Mouse (Mus musculus) forebrain, embryonic 16.5 days (tissue): Measurements from ENCODE around the gene Tmtc1. TPM values are rescaled to one million over a fixed set of nuclear protein-coding genes. Genes with fewer than 3 reads are reported as not detected.
A peak's percentile ranks its signal among the peaks of the same experiment; 100 is the strongest.

Experiments used
- ATAC-seq: fragments of 200-750 bp; cut with Nextera tagmentation; 2 replicates; pipeline ENCODE4 v1.8.0; 2017; ENCODE audit warnings: mild to moderate bottlenecking, moderate library complexity
- H3K27ac ChIP-seq: fragments of 300-500 bp; sonication (generic); 2 replicates; pipeline ENCODE4 v1.5.1; 2014; ENCODE audit warnings: low read length, control low read depth
- H3K27me3 ChIP-seq: fragments of 300-500 bp; sonication (generic); replicated peaks from 2 replicates; pipeline ENCODE4 v1.6.1; 2014; ENCODE audit warnings: low read length; ENCODE audit not compliant: control insufficient read depth, insufficient read depth
- H3K36me3 ChIP-seq: fragments of 300-500 bp; sonication (generic); 2 replicates; pipeline ENCODE4 v1.6.1; 2014; ENCODE audit not compliant: control insufficient read depth, insufficient read depth
- H3K4me1 ChIP-seq: fragments of 300-500 bp; sonication (generic); replicated peaks from 2 replicates; pipeline ENCODE4 v1.6.1; 2014; ENCODE audit warnings: low read length; ENCODE audit not compliant: control insufficient read depth, insufficient read depth
- H3K4me2 ChIP-seq: fragments of 300-500 bp; sonication (generic); 2 replicates; pipeline ENCODE4 v1.6.1; 2014; ENCODE audit warnings: mild to moderate bottlenecking, low read length, control low read depth
- H3K4me3 ChIP-seq: fragments of 300-500 bp; sonication (generic); replicated peaks from 2 replicates; pipeline ENCODE4 v1.5.1; 2014; ENCODE audit warnings: mild to moderate bottlenecking, low read length, control low read depth
- H3K9ac ChIP-seq: fragments of 300-500 bp; sonication (generic); replicated peaks from 2 replicates; pipeline ENCODE4 v1.6.1; 2014; ENCODE audit warnings: low read depth, low read length, control low read depth
- H3K9me3 ChIP-seq: fragments of 300-500 bp; sonication (generic); 2 replicates; pipeline ENCODE4 v1.6.1; 2016; ENCODE audit warnings: low read length; ENCODE audit not compliant: control insufficient read depth
- WGBS: fragments of 180-500 bp; shearing (Covaris S2); extraction: QIAGEN DNeasy Blood & Tissue Kit; methylation state at CpG from one replicate; pipeline ENCODE4 v1.1.7; 2014; 5-methylcytosine and 5-hydroxymethylcytosine counted together
- polyA plus RNA-seq: library from polyadenylated mRNA; unstranded; fragments of >200 nt; fragmentation: Nextera tagmentation; extraction: Ambion mirVana; gene quantifications from 2 replicates; pipeline ENCODE4 v1.2.1, GENCODE M21; 2015

The Tmtc1 gene
- polyA plus RNA-seq, 1 experiment from 2014 or later: 3.9 TPM

DNA sequence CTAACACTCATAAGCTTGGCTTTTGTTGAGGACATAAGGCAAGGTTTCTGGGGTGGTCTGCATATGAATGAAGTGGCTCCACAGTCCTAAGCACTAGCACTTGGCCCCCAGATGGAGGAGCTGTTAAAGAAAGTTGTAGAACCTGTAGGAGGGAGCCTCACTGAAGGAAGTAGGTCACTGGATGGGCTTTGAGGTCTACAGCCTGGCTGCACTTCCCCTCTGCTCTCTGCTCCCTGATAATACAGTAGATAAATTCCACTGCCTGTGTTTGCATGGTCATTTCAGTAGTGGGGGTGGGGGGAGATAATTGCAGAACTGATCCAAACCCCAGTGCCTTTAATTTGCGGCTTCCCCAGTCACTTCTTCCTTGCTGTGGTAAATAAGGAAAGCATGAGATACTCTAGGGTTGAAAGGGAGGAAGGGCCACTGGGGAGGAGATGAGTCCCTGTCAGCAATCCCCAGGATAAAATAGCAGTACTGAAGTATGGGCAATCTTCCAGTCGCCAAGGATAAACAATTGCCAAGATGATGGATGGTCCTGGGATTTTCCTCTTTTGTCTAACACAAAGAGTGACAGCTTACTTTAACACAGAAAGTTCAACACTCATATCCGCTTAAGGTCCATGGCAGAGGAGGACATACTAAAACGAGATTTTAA is 160.8 kb downstream of the Tmtc1 start:
- no peak overlapping the region for H3K4me2 ChIP-seq
- H3K9ac ChIP-seq: no peak overlapping the region
- no peaks in the 10 kb centered on the region for H3K27me3 ChIP-seq
- no peak overlapping the region for H3K4me3 ChIP-seq
- no peaks in the 10 kb centered on the region for H3K36me3 ChIP-seq
- H3K27ac ChIP-seq: no peak overlapping the region
- no peaks in the 10 kb centered on the region for H3K9me3 ChIP-seq
- no peaks in the 10 kb centered on the region for H3K4me1 ChIP-seq
- no peak for ATAC-seq
- WGBS: 82% methylated on average over 4 of the region's 4 CpGs

DNA sequence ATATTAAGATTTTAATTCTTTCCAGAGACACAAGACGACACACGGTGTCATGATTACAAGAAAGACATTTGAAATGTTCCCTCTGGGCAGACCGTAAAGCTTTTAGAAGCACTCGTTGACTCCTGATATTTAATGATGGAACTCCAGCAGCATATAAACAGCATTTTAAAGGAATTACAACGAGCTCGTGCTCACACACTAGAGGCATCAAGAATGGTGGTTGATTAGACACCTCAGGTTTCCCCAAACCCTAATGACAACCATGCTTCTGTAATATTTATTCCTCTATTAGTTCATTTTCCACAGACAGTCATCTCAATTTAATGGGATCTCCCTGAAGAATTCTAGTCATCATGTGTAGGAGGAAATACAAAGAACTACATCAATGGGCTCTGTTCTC is 164.9 kb downstream of the Tmtc1 start:
- Histone ChIP-seq H3K36me3 (no peaks in the 10 kb centered on the region), H3K4me1 (no peaks in the 10 kb centered on the region), H3K4me2 (no peak overlapping the region), H3K4me3 (no peak overlapping the region), H3K27me3 (no peaks in the 10 kb centered on the region), H3K9ac (no peak overlapping the region), H3K27ac (no peak overlapping the region), H3K9me3 (no peaks in the 10 kb centered on the region)
- ATAC-seq: no peak
- WGBS: 55% methylated on average over 6 of the region's 6 CpGs

DNA sequence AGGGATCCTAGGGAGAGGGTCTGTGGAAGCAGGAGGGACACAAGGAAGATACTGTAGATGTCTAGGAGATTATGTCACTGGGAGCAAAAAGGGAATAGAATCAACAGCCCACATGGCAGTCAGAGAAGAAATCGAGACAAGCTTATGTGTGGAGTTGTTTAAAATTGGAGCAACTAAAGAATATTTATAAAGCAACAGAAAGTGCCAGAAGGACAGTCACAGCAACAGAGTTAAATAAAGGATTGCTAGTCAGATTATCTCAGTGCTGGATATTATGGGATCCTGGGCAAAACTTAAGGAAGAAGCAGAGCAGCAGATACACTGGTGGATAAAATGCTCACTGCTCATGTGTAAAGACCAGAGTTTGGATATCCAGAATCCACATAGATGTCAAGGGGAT is 167.8 kb downstream of the Tmtc1 start:
- Histone ChIP-seq H3K4me3 (no peak overlapping the region), H3K36me3 (no peaks in the 10 kb centered on the region), H3K9ac (no peak overlapping the region), H3K27me3 (no peaks in the 10 kb centered on the region), H3K4me2 (no peak overlapping the region), H3K4me1 (no peaks in the 10 kb centered on the region), H3K9me3 (no peaks in the 10 kb centered on the region), H3K27ac (no peak overlapping the region)
- 78% methylated on average over 1 of the region's 1 CpGs for WGBS
- ATAC-seq: no peak

DNA sequence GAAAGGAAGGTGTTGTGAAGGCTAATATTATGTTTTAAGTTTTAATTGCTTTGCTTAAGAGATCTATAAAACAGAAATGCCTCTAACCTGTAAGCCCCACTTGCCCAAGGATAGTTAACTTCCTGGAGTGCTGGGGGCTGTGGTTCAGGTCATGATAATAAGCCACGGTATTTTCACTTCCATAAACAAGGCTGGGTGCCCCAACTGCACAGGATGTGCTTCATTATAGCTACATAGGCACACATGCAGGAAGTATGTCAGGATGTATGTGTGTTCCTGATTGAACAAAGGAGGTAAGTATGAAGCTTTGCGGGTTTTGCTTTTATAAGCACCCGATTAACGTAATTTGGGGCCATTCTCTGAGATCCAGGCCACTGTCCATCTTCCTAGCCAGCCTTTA is 169.1 kb downstream of the Tmtc1 start:
- H3K36me3 ChIP-seq: no peaks in the 10 kb centered on the region
- ATAC-seq: no peak
- H3K27ac ChIP-seq: no peak overlapping the region
- H3K9me3 ChIP-seq: no peaks in the 10 kb centered on the region
- no peaks in the 10 kb centered on the region for H3K4me1 ChIP-seq
- no peak overlapping the region for H3K9ac ChIP-seq
- no peak overlapping the region for H3K4me3 ChIP-seq
- 95% methylated on average over 4 of the region's 4 CpGs for WGBS
- no peak overlapping the region for H3K4me2 ChIP-seq
- no peaks in the 10 kb centered on the region for H3K27me3 ChIP-seq

DNA sequence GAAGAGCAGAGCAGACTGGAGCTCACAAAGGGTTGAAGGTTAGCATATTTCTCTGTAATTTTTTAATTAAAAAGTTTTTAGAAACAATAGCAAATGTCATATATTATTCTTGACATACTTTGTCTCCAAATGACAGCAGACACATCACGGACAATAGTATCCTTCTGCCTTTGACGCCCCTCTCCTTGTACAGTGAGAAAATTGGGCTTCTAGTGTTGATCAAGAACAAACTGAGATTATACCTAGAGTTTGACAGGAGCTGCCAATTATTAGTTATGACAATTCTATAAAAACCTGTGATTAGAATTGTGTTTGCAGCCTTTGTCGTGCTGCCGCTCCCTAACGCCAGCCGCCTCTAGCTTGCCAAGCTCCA is 183.5 kb downstream of the Tmtc1 start:
- Histone ChIP-seq H3K9ac (no peak overlapping the region), H3K36me3 (no peaks in the 10 kb centered on the region), H3K9me3 (no peaks in the 10 kb centered on the region), H3K27me3 (no peaks in the 10 kb centered on the region), H3K4me2 (no peak overlapping the region), H3K4me3 (no peak overlapping the region), H3K4me1 (peaks cover 4% of the 10 kb centered on the region), H3K27ac (peak overlapping the region; percentile 59; the same call in 1 of the 2 replicates)
- 87% methylated on average over 6 of the region's 6 CpGs for WGBS
- peak; percentile 18; the same call in 1 of the 2 replicates for ATAC-seq

DNA sequence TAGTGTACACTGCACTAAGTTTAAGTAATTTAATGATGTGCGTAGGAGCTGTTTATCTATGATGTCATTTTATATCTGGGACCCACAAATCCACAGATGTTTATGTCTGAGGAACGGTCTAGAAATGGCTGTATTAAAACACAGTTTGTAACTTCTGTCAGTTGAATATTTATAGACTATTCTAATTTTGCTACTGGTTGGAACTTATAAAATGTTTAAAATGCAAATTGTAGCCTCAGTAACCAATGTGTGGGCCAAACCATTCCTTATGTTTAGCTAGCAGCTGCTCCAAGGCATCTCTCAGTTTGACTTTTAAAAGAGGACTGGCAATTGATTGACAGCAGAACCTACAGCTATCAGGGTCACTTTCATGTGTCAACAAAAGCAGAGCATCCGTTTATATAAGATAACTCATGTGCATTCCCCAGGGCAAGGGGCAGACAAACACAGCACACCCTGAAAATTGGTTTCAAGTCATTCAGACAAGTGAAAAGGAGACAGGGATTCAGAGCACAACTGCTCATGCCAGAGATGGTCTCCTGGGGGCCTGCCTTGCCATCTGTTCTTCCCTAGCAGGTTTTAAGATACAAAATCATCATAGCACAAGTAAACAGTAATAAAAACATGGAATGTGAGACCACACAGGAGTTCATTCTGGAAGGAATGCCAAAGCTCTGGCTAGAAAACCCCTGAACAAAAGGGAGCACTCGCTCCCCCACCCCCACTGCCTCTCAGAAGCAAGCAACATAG is 184.0 kb downstream of the Tmtc1 start:
- peaks cover 4% of the 10 kb centered on the region for H3K4me1 ChIP-seq
- no peaks in the 10 kb centered on the region for H3K27me3 ChIP-seq
- H3K36me3 ChIP-seq: no peaks in the 10 kb centered on the region
- peak overlapping the region; percentile 59 for H3K27ac ChIP-seq
- no peak overlapping the region for H3K4me2 ChIP-seq
- no peak overlapping the region for H3K4me3 ChIP-seq
- WGBS: 32% methylated on average over 4 of the region's 4 CpGs
- no peaks in the 10 kb centered on the region for H3K9me3 ChIP-seq
- H3K9ac ChIP-seq: no peak overlapping the region
- ATAC-seq: peak; percentile 89

DNA sequence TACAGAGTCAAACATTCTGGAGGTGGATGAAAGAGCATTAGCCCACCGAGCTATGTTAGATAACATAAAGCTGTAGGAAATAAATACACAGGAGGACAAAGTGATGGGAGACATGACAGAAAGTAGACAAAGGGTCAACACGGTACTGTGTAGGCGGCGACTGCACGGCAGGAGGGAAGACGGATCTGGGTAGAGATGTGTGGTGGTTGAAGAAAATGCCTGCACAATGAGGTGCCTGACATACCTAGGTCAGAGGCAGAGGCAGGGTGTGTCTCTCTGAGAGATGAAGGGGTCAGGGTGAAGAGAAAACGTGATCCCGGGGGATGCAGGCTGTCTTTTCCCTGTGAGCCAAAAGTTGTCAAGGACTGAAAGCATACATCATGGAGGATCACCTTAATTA is 185.1 kb downstream of the Tmtc1 start:
- H3K9ac ChIP-seq: no peak overlapping the region
- no peak overlapping the region for H3K4me3 ChIP-seq
- H3K27me3 ChIP-seq: no peaks in the 10 kb centered on the region
- H3K4me2 ChIP-seq: no peak overlapping the region
- H3K9me3 ChIP-seq: no peaks in the 10 kb centered on the region
- H3K27ac ChIP-seq: no peak overlapping the region
- H3K4me1 ChIP-seq: peaks cover 4% of the 10 kb centered on the region
- H3K36me3 ChIP-seq: no peaks in the 10 kb centered on the region
- 88% methylated on average over 8 of the region's 8 CpGs for WGBS
- no peak for ATAC-seq

DNA sequence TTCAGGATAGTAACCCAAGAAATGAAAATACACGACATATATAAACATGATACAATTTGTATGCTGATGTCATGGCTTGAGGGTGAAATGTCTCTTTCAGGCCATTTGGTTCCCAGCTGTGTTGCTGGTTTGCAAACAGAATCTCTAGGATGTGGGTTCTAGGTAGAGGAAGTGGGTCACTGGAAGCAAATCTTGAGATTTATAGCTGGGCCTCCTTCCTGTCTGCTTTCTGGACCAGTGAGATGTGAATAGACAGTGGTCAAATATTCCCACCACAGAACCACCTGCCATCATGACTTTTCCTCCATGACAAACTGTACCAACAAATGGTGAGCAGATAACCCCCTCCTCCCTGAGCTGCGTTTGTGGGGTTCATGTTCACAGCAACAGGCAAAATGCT is 186.4 kb downstream of the Tmtc1 start:
- no peak for ATAC-seq
- H3K27ac ChIP-seq: no peak overlapping the region
- no peak overlapping the region for H3K4me3 ChIP-seq
- no peaks in the 10 kb centered on the region for H3K27me3 ChIP-seq
- no peaks in the 10 kb centered on the region for H3K9me3 ChIP-seq
- no peaks in the 10 kb centered on the region for H3K36me3 ChIP-seq
- peaks cover 4% of the 10 kb centered on the region for H3K4me1 ChIP-seq
- WGBS: 97% methylated on average over 2 of the region's 2 CpGs
- no peak overlapping the region for H3K4me2 ChIP-seq
- no peak overlapping the region for H3K9ac ChIP-seq

DNA sequence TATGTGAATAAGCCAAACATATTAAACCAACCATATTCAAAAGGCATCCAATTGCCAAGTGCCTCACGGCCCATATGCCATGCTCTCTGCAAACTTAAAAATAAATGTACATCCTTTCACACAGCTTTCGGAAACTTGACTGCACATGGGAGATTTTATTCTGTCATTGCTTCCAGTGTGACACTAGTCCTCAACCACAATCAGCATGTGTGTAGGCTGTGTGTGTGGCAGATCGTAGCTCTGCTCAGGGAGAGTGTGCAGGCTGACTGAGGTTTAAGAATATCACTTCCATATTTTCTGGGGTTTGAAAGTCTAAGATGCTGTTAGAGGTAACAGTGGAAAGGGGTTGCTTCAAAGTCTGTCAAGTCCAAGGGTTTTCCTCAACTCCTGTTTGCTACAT is 188.1 kb downstream of the Tmtc1 start:
- ATAC-seq: no peak
- Histone ChIP-seq H3K9ac (no peak overlapping the region), H3K36me3 (no peaks in the 10 kb centered on the region), H3K4me1 (peaks cover 4% of the 10 kb centered on the region), H3K4me3 (no peak overlapping the region), H3K9me3 (no peaks in the 10 kb centered on the region), H3K4me2 (no peak overlapping the region), H3K27me3 (no peaks in the 10 kb centered on the region), H3K27ac (no peak overlapping the region)
- 82% methylated on average over 3 of the region's 3 CpGs for WGBS
